Mouse (Mus musculus): Measurements from ENCODE around the gene Insrr.

The Insrr gene

DNA sequence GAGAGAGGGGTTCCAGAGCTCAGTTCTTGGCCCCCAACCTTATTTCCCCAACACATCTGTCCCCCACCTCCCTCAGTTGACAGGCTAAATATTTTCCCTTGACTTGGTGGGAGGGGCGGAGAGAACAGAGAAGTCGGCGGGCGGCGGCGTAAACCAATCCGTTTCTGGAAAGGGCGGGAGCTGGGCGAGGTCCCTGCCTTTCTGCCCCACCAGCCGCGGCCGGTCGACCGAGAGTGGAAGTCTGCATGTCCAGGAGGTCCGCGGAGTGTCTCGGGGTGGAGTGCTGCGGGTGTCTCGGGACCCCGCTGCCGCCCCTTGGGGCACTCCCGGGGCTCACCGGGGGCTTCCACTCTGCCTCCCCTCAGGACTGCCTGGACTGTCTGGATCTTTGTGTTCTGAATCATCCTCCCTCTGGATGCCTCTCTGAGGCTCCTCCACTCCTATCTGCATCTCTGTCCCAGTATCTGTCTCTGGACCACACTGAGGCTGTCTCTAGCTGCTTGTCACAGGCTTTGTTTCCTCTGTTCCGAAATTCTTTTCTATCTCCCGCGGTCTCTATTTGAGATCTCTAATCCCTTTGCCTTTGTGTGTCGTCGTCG is at the start of gene Insrr:
Gene Insrr, plus strand, starts transcription at position 216 of the 599 bp plus-strand sequence.
- DNase-seq = peak; percentile 70

GRCm38 (mm10) chr3:87748431-87748830 is 48.3 kb upstream of the Insrr start, which contains the start of gene Lrrc71:
Gene Lrrc71 (minus strand): TSS chr3:87748625.
- peak; percentile 38 for DNase-seq

DNA sequence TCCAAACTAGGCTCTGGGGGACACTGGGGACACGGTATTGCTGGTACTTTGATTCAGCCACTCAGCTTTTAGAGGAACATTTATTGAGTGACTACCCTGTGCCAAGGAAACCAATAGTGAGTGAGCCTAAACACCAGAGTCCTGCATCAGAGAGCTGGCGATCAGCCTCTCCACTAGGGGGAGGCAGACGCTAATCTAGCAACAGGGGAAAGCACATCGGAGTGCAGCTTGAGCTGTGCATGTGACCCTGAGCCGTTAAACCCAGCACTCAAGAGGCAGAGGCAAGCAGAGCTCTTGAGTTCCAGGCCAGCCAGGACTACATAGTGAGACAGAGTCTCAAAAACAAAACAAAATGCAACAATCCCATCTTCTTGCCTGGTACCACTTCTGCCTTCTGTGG is 47.7 kb upstream of the Insrr start:
- DNase-seq = peak; percentile 72

- DNase-seq = no peak
Observed at GRCm38 (mm10) chr3:87749977-87750376, 46.8 kb upstream of the Insrr start.

DNA sequence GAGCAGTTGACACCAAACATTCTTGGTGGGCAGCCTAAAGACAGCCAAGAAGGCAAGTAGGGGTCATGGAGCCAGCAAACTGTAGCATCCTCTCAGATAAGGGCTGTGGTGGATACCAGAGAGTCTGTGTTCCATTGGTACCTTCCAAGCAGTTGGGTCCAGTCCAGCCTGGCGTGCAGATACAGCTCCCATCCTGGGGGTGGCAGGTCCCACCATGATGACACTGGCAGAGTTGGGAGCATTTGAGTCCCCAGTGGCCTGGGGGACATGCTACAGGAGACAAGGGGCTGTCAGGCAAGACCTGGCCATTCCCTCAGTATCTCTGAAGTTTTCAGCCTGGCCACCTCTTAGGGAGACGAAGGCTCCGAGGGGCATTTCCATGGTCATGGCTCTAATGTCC is 44.2 kb upstream of the Insrr start:
- no peak for DNase-seq

DNA sequence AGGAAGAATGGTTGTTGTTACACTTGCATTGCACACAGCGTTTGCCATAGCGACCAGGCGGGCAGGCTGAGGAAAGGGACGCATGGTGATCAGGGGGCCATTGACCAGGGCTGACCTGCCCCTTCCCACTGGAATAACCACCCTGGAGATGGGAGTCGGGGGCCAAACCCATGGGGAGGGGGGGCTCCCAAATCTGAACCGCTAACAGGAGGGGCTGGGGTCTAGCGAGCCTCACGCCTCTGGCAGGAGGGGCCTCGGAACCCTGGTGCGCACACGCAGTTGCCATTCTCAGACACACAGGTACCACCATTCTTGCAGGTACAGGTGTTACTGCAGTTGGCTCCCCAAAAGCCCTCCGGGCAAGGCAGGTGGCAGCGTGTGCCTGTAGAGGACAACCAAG is 42.9 kb upstream of the Insrr start:
- no peak for DNase-seq

- DNase-seq = peak; percentile 93
Observed at GRCm38 (mm10) chr3:87755964-87756363, 40.8 kb upstream of the Insrr start.

- DNase-seq = no peak
Observed at GRCm38 (mm10) chr3:87756488-87756887, 40.3 kb upstream of the Insrr start.

GRCm38 (mm10) chr3:87758641-87759040 is 38.1 kb upstream of the Insrr start:
- no peak for DNase-seq

DNA sequence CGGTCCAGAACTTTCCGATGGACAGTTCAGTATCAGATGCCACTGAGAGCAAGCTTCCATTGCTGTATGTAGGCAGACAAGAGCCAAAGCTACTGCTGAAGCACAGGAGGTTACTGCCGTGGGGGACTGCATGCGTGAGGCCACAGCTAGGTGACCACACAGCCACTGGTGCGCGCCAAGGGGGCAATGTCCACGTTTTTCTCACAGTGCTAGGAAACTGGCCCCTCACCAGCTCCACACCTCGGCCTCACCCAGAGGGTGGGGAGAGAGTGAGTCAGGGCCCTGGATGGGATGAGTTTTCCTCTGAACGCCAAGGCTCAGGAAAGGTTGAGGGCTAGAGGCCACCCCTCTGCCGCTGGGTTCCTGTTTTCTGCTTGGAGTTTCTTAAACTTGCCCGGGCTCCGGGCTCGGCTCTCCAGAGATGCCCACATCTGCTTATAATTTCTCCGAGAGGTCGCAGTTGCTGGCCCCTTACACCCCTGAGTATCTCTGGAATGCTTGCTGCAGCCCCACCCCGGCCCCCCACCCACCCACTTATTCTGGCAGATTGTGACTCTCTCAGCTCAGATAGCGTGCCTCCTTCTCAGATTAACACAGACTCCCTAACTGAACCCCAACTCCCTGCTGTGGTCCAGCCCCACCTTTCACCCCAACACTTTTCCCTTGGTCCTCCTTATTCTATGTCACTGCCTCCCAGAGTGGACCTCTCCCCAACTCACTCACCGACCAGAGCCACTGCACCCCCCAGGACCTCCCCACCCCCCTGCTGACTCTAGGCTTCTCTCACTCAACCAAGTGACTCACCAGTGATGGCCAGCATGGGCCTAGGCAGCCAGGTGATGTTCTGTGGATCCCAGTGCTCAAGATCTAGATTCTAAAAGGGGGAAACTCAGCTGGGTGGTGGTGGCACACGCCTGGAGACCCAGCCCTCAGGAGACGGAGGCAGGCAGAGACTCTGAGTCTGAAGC is 35.1 kb upstream of the Insrr start:
- no peak for DNase-seq

- no peak for DNase-seq
Observed at GRCm38 (mm10) chr3:87763202-87763601, 33.5 kb upstream of the Insrr start.

DNA sequence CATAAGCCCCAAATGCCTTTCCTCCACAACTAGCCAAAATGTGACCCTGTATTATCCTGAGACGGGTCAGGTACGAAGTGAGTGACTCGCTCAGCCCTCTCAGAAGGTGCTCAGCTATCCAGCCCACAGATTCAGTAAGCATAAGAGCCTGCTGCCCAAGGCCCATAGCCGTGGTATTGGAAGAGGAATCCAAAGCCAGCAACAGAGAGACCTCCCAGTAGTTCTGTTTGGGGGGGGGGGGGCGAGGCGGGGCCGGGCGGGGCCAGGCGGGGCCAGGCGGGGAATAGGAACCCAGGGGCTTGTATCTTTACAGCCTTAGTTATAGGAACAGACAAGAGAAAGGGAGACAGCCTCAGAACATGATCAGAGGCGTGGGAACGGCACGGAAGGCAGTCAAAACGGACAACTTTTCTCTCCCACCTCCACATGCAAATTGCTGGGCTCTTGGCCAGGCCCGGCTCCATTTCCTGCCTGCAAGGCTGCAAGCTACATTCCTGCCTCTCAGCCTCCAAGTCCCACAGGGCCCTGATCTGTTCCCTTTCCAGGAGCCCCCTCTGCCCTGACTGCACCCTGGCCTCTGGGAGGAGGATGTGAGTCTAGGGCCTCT is 33.0 kb upstream of the Insrr start:
- peak; percentile 91 for DNase-seq

GRCm38 (mm10) chr3:87764506-87764905 is 32.2 kb upstream of the Insrr start:
- DNase-seq = peak; percentile 68

DNA sequence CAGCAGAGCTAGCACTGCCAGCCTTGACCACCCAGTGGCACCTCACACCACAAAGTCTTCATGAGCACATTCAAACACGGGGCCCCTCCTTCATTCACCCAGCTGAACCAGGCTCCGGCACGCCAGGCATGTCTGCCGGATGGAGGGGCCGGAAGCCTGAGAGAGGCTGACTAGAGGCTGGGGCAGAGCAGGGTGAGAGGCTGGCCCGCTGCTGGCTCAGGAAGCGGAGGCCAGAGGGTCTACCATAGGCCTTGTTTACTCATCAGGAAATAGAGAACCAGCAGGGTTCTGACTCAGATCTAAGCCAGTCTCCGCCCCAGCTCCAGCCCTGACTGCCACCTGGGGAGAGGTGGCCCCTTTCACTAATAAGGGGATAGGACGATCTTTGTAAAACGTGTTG is 31.7 kb upstream of the Insrr start:
- DNase-seq = peak; percentile 81

DNA sequence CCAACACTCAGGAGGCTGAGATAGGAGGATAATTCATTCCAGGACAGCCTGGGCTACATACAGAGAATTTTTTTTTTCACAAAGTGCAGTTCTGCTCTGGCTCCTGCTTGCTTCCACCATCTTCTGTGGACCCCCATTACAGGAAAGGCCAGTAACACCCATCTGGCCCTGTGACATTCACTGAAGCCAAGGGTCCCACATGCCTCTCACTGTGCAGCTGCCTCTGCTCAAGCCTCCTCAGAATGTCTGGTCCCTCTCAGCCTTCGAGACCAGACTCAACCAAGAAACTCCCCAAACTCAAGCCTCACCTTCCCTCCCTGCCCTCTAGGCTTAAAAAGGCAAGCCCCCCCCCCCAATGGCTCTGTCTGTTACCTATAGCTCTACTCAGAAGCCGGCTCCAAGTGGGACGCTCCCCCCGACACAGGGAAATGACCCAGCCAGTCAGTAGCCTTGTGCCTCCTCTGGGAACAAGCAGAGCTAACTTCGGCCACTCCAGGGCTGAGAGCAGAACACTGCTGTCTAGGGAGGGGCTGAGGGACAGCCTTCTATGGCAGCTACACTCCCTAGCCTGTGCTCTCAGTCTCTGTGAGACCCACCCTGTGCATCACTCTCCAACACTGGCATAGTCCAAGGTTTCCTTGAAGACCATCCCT is 31.0 kb upstream of the Insrr start:
- DNase-seq = no peak

DNA sequence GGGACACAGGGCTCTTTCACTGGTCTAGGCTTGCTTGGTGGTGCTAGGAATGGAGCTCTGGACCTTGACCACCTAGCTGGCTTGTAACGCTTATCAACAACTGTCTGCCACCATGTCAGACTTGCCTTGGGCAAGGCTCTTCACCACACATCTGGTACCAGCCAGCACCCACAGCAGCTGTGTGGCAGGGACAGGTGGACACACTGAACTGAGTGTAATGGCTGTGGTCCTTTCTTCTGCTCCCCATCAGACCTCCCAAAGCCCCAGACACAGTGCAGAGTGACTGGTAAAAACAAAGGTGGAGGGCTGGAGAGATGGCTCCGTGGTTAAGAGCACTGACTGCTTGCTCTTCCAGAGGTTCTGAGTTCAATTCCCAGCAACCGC is 30.5 kb upstream of the Insrr start:
- DNase-seq = no peak

DNA sequence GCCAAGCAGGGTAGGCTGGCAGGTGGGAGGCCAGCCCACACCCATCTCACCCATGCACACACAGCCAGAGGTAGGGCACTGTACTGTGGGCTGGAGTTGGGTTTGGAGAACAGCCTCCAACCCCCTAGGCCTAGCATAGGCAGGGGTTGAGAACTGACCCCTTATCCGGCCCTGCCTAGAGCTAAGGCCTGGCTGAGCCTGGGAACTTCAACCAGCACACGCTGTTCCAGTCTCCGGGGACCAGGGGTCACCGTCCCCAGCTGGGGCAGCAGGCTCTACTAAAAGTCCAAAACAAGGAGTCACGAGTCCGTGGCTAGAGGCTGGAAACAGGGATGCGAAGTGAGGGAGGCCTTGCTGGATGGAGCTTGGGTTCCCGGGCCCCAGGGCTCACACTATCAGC is 29.0 kb upstream of the Insrr start:
- DNase-seq = peak; percentile 65

GRCm38 (mm10) chr3:87768431-87768830 is 28.3 kb upstream of the Insrr start:
- DNase-seq = no peak

DNA sequence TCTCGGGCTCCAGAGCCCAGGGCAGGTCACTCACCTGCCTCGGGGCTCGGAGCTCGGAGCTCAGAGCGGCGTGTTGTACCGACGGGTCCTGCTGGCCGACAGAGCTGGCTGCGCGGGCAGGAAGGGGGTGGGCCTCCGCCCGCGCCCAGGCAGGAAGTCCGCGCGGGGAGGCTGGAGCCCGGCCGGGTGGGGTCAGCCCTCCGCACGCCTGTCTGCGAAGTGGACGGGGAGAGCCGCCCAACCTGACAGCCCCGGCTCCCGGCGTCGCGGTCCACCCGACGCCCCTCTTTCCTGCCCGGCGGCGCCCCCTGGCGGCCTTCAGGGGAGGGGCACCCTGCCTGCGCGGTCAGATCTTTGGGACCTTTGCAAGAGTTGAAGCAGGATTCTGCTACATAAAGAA is 27.9 kb upstream of the Insrr start:
- DNase-seq = peak; percentile 94

- no peak for DNase-seq
Observed at GRCm38 (mm10) chr3:87769506-87769905, 27.2 kb upstream of the Insrr start.

- DNase-seq = peak; percentile 69
Observed at GRCm38 (mm10) chr3:87770280-87770679, 26.5 kb upstream of the Insrr start.

DNA sequence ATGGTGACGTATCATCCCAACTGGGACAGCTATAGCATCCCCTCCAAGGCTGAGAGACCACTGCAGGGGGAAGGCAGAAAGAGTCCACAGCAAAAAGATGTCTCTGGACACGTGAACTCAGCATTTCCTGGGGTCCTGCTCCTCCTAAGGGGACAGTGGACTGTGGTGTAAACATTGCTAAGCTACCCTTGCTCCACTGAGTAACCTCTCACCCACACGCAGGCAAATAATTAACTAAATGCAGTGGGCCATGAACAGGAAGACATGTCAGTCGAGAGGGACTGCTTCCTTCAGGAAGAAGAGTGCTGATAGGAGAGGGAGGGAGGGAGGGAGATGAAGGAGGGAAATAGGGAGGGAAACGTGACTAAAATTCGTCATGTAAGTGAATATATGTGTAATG is 25.7 kb upstream of the Insrr start:
- DNase-seq = no peak

- DNase-seq = no peak
Observed at GRCm38 (mm10) chr3:87778283-87778682, 18.5 kb upstream of the Insrr start.
